Mouse (Mus musculus) midbrain, embryonic 11.5 days (tissue): ENCODE measurements around the gene Tsga13. TPM values are rescaled to one million over a fixed set of nuclear protein-coding genes. Genes with fewer than 3 reads are reported as not detected.

Experiments
- ATAC-seq: fragments of 200-750 bp; cut with Nextera tagmentation; 2 replicates; pipeline ENCODE4 v1.8.0; 2017; ENCODE audit warnings: moderate TSS enrichment, moderate library complexity; ENCODE audit not compliant: low FRiP score
- DNase-seq: peaks from one replicate; pipeline ENCODE4 v3.0.0; 2015; ENCODE audit warnings: low spot score; ENCODE audit errors: missing footprints
- H3K27ac ChIP-seq: fragments of 300-500 bp; sonication (generic); 2 replicates; pipeline ENCODE4 v1.5.1; 2014; ENCODE audit warnings: low read depth, low read length
- H3K27me3 ChIP-seq: fragments of 300-500 bp; sonication (generic); 2 replicates; pipeline ENCODE4 v1.6.1; 2014; ENCODE audit warnings: mild to moderate bottlenecking, low read length, moderate library complexity, mixed read lengths; ENCODE audit not compliant: control insufficient read depth, insufficient read depth
- H3K36me3 ChIP-seq: fragments of 300-500 bp; sonication (generic); 2 replicates; pipeline ENCODE4 v1.6.1; 2014; ENCODE audit warnings: mild to moderate bottlenecking, low read length, moderate library complexity, mixed read lengths; ENCODE audit not compliant: control insufficient read depth, insufficient read depth
- H3K4me1 ChIP-seq: fragments of 300-500 bp; sonication (generic); 2 replicates; pipeline ENCODE4 v1.6.1; 2014; ENCODE audit warnings: low read length; ENCODE audit not compliant: control insufficient read depth, insufficient read depth
- H3K4me2 ChIP-seq: fragments of 300-500 bp; sonication (generic); 2 replicates; pipeline ENCODE4 v1.6.1; 2014; ENCODE audit warnings: mild to moderate bottlenecking, moderate library complexity
- H3K4me3 ChIP-seq: fragments of 300-500 bp; sonication (generic); 2 replicates; pipeline ENCODE4 v1.5.1; 2014; ENCODE audit warnings: low read depth, low read length
- H3K9ac ChIP-seq: fragments of 300-500 bp; sonication (generic); 2 replicates; pipeline ENCODE4 v1.6.1; 2014; ENCODE audit warnings: low read length
- H3K9me3 ChIP-seq: fragments of 300-500 bp; sonication (generic); 2 replicates; pipeline ENCODE4 v1.6.1; 2016; ENCODE audit warnings: low read length; ENCODE audit not compliant: control insufficient read depth
- WGBS: fragments of 180-500 bp; shearing (Covaris S2); extraction: QIAGEN DNeasy Blood & Tissue Kit; methylation state at CpG from one replicate; pipeline ENCODE4 v1.1.7; 2014; 5-methylcytosine and 5-hydroxymethylcytosine counted together
- polyA plus RNA-seq: library from polyadenylated mRNA; unstranded; fragments of >200 nt; fragmentation: Nextera tagmentation; extraction: Ambion mirVana; gene quantifications from 2 replicates; pipeline ENCODE4 v1.2.1, GENCODE M21; 2014

The Tsga13 gene
- polyA plus RNA-seq, 1 experiment from 2014 or later: 0.30 TPM

GRCm38 (mm10) chr6:30883491-30883890 is 31.9 kb downstream of the Tsga13 start:
- Histone ChIP-seq H3K4me1 (no peaks in the 10 kb centered on the region), H3K9ac (no peak overlapping the region), H3K36me3 (peaks cover 4% of the 10 kb centered on the region; the same call in 1 of the 2 replicates), H3K4me2 (no peak overlapping the region), H3K9me3 (no peaks in the 10 kb centered on the region), H3K27me3 (no peaks in the 10 kb centered on the region), H3K4me3 (no peak overlapping the region), H3K27ac (no peak overlapping the region)
- ATAC-seq (no peak), DNase-seq (peak; percentile 65)
- WGBS: 93% methylated on average over 4 of the region's 4 CpGs

- H3K36me3 ChIP-seq: 0 out of 2 replicates have a peak, but pooled peaks cover 2% of the 10 kb centered on the region
- no peak overlapping the region for H3K9ac ChIP-seq
- peaks cover 7% of the 10 kb centered on the region for H3K4me1 ChIP-seq
- ATAC-seq (no peak), DNase-seq (no peak)
- H3K27ac ChIP-seq: no peak overlapping the region
- no peaks in the 10 kb centered on the region for H3K27me3 ChIP-seq
- no peak overlapping the region for H3K4me3 ChIP-seq
- H3K4me2 ChIP-seq: no peak overlapping the region
- H3K9me3 ChIP-seq: no peaks in the 10 kb centered on the region
These were observed 38.7 kb downstream of the Tsga13 start for GRCm38 (mm10) chr6:30876661-30877060.

GRCm38 (mm10) chr6:30866501-30866900 is 48.9 kb downstream of the Tsga13 start:
- Histone ChIP-seq H3K27me3 (no peaks in the 10 kb centered on the region), H3K36me3 (no peaks in the 10 kb centered on the region), H3K27ac (no peak overlapping the region), H3K4me2 (no peak overlapping the region), H3K9ac (no peak overlapping the region), H3K4me3 (no peak overlapping the region), H3K4me1 (no peaks in the 10 kb centered on the region), H3K9me3 (no peaks in the 10 kb centered on the region)
- WGBS: 95% methylated on average over 1 of the region's 1 CpGs
- no peak for ATAC-seq
- DNase-seq: peak; percentile 82

GRCm38 (mm10) chr6:30865031-30865678 is 50.2 kb downstream of the Tsga13 start:
- Histone ChIP-seq H3K4me1 (no peaks in the 10 kb centered on the region), H3K4me3 (no peak overlapping the region), H3K9me3 (no peaks in the 10 kb centered on the region), H3K36me3 (no peaks in the 10 kb centered on the region), H3K27ac (no peak overlapping the region), H3K4me2 (no peak overlapping the region), H3K27me3 (no peaks in the 10 kb centered on the region), H3K9ac (no peak overlapping the region)
- WGBS: 90% methylated on average over 3 of the region's 3 CpGs
- ATAC-seq: no peak
- peak; percentile 39 for DNase-seq

GRCm38 (mm10) chr6:30855956-30856355 is 59.4 kb downstream of the Tsga13 start:
- DNase-seq (no peak), ATAC-seq (no peak)
- Histone ChIP-seq H3K9me3 (no peaks in the 10 kb centered on the region), H3K27ac (no peak overlapping the region), H3K4me2 (no peak overlapping the region), H3K9ac (no peak overlapping the region), H3K4me3 (no peak overlapping the region), H3K4me1 (no peaks in the 10 kb centered on the region), H3K36me3 (no peaks in the 10 kb centered on the region), H3K27me3 (no peaks in the 10 kb centered on the region)
- WGBS: 95% methylated on average over 7 of the region's 7 CpGs

- H3K36me3 ChIP-seq: no peaks in the 10 kb centered on the region
- ATAC-seq: no peak
- no peak overlapping the region for H3K4me2 ChIP-seq
- H3K9ac ChIP-seq: no peak overlapping the region
- 94% methylated on average over 2 of the region's 2 CpGs for WGBS
- no peak overlapping the region for H3K27ac ChIP-seq
- H3K9me3 ChIP-seq: no peaks in the 10 kb centered on the region
- no peaks in the 10 kb centered on the region for H3K4me1 ChIP-seq
- H3K4me3 ChIP-seq: no peak overlapping the region
- H3K27me3 ChIP-seq: no peaks in the 10 kb centered on the region
- no peak for DNase-seq
These were observed 60.2 kb downstream of the Tsga13 start for GRCm38 (mm10) chr6:30855205-30855604.

- DNase-seq (no peak), ATAC-seq (no peak)
- Histone ChIP-seq H3K4me2 (no peak overlapping the region), H3K4me3 (no peak overlapping the region), H3K9me3 (no peaks in the 10 kb centered on the region), H3K36me3 (no peaks in the 10 kb centered on the region), H3K4me1 (no peaks in the 10 kb centered on the region), H3K27ac (no peak overlapping the region), H3K27me3 (no peaks in the 10 kb centered on the region), H3K9ac (no peak overlapping the region)
- 85% methylated on average over 2 of the region's 2 CpGs for WGBS
These were observed 65.6 kb downstream of the Tsga13 start for GRCm38 (mm10) chr6:30849818-30850217.

Other genes starting within 250 kb of the Tsga13 start
- 23.8 and 24.5 TPM in 2 replicates for gene Cep41, start 221.8 kb downstream of the Tsga13 start, polyA plus RNA-seq
- gene Mest, start 192.0 kb downstream of the Tsga13 start, polyA plus RNA-seq: 1,255 and 1,269 TPM in 2 replicates
- 42.0 and 44.0 TPM in 2 replicates for gene Copg2, start 18.8 kb downstream of the Tsga13 start, polyA plus RNA-seq
- gene Klf14, start 43.5 kb upstream of the Tsga13 start, polyA plus RNA-seq: 0.70 and 0.81 TPM in 2 replicates